Mouse (Mus musculus) CD8-positive naive resting alpha-beta T cell, adult 2 months (primary cell): ENCODE results near the gene Olfr545.
"Not testable (repeated sequence)": the region's sequence is repeated elsewhere in the genome, so short reads cannot be mapped to it uniquely, and the experiment has no call there.

Experiments used
- DNase-seq, 2 experiments: peaks; one replicate each; pipeline ENCODE4 v3.0.0; 2022; ENCODE audit warnings: low read depth in 2 of 2, low spot score in 2 of 2

Gene Olfr545

DNA sequence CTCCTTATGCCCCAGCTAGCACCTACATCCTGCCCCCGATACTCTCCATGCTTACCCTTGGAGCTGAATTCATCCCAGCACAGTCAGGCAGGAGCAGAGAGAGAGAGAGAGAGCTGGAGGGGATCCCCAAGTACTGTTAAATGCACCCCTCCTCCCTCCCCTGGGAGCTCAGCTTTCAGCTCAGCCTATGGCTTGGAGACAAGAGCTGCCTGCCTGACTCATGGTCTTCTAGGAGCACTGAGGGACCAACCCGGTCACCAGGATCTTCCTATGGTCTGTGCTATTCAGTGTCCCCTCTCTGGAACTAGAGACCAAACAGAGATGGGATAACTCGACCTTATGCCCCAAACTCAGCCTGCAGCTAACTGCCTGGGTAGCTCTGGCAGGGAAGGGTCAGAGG is at the start of gene Olfr545:
TSS of gene Olfr545 (minus strand) at position 101 of the 400 bp plus-strand sequence.
- no peak for DNase-seq

DNA sequence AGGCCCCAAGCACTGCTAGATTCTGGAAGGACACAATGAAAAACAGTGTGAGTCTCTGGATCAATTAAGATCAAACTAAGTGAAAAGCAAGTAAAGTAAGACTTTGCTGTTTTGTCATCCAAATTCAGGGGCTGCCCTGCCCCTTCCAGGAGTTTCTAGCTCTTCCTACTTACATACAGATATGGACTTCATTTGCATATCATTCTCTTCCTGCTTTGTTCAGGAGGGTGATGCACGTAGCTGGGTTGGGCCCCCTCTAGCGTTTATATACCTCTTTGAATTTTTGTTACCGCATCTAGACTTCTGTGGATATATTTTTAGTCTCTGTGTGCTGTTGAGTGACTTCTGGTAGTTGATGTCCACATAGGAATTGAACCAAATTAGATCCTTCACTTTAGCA is 41.9 kb upstream of the Olfr545 start:
- DNase-seq, result no peak

DNA sequence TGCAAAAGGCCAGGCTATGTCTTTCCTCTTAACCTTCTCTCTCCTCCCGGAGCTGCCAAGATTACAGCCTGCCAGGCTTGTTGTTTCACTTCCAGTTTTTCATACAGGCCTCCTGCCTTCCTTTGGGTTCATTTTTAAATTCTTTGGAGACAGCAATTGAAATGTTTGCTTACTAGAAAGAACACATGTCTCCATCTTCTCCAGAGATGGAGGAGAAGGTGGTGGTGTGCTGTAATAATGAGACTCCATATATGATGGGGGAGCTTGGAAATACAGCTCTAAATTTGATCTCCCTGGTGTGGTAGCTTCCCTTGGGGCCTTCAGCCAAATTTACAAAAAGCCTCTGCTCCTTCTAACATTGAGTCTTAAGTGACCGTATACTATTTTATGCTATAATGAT is 41.2 kb upstream of the Olfr545 start, which contains the start of gene Olfr548-ps1:
TSS of gene Olfr548-ps1 (plus strand) at position 301 of the 400 bp plus-strand sequence.
- DNase-seq, result no peak

DNA sequence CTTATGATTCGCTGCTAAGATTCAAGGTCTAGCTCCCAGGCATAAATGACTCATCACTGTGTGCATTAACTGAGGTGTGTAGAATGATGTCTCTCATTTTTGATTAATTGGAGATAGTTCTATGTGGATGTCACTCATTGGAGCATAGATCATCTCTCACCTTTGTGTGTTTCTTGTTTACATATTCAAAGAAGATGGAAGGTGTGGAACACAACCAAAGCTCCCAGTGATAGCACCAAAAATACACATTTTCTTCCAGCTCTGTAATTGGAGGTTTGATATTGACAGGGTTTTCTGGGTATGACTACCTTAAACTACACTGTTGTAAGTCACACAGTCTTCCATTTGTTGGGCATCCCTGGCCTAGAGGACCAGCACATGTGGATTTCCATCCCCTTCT is 35.1 kb upstream of the Olfr545 start, which contains the start of gene Olfr547:
TSS of gene Olfr547 (plus strand) at position 301 of the 400 bp plus-strand sequence.
- DNase-seq, result no peak

DNA sequence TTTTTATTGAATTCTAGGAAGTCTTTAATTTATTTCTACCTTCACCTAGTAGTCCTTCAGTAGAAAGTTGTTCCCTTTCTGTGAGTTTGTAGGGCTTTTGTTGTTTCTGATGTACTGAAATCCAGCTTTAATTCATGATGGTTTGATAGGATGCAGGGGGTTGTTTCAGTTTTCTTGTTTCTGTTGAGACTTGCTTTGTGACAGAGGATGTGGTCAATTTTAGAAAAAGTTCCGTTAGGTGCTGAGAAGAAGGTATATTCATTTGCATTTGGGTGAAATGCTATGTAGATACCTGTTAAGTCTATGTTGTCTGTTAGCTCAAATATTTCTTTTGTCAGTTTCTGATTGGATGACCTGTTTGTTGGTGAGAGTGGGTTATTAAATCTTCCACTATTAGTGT is 29.7 kb upstream of the Olfr545 start:
- no peak for DNase-seq

DNA sequence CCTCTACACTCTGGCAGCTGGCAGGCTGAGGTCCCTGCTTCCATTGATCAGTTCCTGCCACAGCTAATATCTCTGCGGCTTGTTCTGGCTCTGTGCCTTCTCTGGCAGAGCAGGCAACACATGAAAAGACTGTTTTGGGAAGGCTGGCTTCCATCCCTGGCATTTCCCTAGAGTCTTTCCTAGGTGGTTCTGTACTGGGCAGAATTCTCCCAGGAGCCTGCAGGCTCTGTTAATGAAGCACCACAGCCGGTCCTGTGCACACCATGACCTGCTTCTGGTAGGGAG is 17.6 kb upstream of the Olfr545 start:
- DNase-seq, result no peak

DNA sequence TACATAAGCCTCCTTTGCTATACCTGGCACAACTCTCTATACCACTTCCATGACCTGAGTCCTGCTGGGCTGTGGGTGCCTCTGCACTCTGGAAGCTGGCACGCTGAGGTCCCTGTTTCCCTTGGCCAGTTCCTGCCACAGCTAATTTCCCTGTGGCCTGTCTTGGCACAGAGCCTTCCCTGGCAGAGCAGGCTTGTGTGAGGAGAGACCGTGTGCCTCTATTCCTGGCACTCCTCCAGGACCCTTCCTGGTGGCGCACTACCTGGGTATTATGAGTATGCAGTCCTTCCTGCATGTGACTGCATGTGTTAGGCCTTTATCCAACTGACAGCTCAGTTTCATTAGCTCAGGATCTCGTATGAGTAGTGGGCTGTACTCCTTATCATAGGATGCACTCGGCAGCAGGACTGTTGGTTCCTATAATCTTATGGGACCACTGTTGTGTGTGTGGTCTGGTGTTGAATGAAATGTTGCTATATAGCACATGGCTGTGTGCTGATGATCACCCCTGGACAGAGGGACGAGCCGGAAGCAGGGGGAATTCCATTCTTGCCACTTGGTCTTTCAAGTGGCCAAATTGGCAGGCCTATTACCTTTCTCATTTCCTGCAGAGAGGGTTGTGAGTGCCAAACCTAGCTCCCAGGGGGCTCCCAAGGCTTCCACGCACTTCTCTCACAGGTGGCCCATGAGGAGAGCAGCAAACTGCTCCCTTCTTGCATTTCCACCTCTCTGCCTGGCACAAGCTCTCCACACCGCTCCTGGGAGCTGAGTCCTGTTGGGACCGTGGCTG is 17.1 kb upstream of the Olfr545 start:
- no peak for DNase-seq

DNA sequence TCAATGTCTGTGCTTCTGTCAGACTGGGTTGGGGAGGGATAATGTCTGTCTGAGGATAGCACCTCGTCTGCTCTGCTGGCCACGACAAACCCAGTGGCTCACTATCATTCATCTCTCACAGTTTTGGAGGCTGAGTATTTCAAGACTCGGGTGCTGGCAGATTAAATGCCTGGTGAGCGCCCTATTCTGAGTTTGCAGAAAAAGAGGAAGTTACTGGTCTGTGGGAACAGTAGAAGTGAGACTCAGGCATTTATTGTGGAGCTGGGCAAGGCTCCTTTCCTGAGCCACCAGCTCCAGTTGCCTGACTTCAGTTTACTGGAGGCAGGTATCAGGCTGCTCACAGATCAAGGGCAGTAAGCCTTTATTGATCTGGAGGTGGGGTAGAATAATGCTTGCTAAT is 14.8 kb upstream of the Olfr545 start:
- DNase-seq, result no peak

DNA sequence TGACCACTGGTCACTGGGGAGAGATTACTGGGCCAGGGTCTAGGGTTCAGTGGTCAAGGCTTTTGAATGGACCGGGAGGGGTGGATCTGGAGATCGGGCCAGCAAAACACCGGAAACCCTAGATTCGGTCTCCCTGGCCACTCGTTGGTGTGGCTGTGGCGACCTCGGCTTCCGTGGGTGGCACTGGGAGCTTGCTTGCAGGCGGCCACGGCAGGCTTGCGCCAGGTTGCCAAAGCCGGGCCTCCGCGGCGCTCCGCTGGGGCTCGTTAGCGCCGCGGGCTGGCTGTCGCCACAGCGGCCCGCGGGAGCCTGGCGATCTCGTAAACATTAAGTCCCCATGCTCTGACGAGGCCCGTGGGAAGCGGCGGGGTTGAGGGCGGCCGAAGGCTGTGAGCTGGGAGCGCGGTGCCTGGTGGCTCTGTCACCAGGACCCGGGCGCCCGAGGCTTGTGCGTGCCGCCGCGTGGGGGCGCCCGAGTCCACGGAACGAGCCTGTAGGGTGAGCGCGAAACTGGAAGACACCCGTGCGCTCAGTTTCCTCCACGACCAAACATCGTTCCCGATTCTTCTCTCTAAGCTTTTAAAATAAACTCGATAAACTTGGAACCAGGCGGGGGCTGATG is 13.6 kb upstream of the Olfr545 start:
- peak; percentile 69 to 80 for DNase-seq

DNA sequence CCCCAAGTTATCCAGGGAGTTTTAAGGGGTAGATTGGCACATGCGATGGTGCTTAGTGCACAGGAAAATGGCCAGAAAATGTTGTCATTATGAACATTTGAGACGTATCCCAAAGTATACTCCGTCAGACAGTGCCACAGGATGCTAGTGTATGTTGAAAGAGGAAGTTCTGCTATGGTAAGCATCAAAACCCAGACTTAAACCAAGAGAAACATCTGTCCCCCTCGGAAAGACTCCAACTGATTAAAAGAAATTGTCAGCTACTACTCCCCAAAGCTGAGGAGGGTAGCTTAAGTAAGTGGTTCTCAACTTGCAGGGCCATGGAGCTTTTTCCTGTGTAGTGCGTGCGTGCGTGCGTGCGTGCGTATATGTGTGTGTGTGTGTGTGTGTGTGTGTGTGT is 12.6 kb upstream of the Olfr545 start:
- DNase-seq, result no peak

DNA sequence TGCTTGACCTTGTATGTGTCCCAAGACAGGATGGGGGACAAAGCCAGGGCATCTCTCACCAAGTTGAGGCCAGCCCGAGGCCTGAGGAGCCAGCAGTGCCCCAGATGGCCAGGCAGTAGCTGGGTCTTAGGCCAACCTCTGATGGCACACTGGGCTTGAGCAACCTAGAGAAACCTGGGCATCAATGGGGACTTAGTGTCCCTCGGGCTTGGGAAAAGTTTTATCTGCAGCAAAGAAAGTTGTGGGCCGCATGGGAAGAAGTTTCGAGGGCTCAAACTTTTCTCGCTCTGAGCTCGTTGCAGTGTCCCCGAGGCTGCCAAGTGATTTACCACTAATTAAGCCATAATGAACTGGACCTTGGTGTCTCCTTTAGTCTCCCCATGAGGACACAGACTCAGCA is 10.4 kb upstream of the Olfr545 start:
- no peak for DNase-seq

DNA sequence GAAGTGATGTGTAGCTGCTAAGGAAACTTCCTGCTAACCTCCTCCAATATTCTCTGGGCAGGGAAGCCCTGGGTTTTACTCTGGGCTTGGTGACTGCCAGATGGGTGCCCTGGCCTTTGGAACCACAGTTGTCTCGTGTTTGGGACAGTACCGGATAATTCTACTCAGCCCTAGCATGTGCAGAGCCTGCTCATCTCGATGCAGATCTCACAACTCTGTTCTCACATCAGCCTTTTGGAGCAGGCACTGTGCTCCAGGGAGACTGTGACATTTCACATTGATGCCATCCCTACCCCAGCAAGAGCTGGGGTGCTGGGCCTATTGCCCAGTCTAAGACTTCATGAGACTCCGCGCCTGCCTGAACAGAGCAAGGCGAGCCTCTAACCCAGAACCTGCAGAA is 9.3 kb upstream of the Olfr545 start:
- no peak for DNase-seq

DNA sequence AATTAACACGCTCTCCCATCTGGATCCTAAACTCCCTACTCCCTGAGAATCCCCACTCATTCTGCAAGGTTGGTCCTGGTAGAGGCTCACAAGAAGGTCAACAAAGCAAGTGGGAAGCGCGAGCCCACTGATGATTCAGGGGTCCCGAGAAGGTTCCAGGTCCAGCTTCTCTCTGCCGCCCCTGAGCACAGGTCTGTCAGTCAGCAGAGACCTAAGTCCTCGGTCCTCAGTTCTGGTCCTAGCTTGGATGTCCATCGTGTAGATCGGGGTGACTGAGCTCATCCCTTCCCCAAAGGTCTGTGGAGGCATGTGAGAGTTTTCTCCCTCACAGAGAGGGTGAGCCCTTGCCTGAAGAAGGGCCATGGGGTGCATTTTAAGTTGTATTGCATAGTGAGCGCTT is 8.7 kb upstream of the Olfr545 start:
- DNase-seq, result no peak

DNA sequence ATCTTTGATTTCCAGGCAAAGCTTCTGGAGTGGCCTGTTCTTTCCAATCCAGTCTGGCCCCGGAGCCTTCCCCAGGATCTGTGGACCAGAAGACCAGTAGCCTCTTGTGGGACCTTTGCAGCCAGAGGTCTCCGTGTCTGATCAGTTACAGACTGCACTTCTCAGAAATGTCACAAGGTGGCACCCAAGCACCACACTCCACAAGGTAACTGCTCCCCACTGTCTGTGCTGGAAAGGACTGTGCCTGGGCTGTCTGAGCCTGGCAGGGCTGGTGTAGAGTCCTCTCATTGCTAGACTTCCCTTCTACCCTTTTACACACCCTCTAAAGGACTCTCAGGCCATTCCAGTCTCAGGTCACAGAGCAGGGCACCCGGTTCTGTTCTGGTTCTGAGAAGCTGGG is 7.5 kb upstream of the Olfr545 start:
- peak; percentile 42 to 54 for DNase-seq

DNA sequence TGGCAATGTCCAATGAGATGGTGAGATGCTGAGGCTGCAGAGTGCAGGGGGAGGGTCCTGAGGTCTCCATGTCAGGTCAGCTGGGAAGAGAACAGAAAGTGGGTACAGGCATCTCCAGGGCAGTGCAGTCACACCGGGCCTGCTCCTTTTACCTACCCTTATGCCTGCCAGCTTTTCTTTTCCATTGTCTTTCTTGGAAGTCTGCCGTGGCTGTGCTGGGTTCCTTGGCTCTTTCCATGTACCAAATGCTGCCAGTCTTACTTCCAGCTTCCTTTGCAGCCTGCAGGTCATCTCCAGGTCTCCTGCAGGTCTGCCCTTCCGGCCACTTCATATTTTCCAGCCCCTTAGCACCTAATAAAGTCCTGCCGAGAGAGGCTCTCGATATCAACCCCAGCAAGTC is 2.6 kb upstream of the Olfr545 start:
- DNase-seq, result no peak

DNA sequence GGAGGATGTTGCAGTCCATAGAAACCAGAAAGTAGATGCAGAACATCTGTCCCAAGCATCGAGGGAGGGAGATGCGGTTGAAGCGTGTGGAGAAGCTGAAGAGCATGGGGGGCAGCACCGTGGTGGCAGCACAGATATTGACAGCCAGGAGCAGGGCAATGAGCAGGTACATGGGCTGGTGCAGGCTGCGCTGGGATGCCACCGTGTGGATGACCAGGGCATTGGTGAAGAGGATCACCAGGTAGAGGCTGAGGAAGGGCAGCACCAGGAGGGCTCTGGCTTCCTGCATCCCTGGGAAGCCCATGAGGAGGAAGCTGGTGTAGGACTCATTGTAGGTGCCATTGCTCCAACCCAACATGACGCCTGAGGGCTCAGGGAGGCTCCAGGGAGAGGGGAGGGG is 5.0 kb downstream of the Olfr545 start:
- not testable (repeated sequence) for DNase-seq

DNA sequence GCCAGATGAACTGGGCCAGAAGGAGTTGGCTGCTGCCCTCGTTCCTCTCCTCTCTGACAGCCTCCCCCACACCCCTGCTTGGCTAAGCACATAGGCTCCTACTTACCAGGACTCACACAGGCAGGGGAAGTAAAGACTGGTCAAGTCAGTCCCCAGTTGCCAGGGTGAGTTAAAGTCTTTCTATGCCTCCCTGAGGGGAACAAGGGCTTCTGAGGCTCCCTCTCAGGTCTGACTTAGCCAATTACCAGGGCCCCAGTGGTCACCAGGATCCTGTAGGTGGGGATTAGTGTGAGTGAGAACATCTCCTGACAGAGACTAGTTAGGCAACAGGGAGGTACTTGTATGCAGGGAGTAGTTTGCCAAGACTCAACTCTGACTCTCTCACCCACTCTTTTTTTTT is 11.2 kb downstream of the Olfr545 start, which contains the start of gene Olfr544:
TSS of gene Olfr544 (minus strand) at position 153 of the 400 bp plus-strand sequence.
- no peak for DNase-seq

DNA sequence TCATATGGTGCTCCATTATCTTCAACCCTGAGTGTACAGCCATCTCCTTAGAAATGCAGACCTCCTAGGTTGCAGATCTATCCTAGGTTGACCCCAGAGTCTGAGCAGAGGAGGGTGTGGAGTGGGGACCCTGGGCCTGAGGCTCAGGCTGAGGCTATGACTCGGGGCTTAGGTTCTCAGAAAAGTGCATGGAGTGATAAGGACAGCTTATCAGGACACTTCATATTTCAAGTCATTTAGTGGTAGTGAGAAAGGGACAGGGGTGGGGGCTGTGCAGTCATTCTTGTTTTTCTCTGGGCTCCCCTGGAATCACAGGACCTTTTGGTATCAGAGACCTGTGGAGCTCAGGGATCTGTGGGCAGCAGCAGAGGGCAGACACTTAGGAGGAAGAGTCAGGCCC is 13.3 kb downstream of the Olfr545 start:
- no peak for DNase-seq

DNA sequence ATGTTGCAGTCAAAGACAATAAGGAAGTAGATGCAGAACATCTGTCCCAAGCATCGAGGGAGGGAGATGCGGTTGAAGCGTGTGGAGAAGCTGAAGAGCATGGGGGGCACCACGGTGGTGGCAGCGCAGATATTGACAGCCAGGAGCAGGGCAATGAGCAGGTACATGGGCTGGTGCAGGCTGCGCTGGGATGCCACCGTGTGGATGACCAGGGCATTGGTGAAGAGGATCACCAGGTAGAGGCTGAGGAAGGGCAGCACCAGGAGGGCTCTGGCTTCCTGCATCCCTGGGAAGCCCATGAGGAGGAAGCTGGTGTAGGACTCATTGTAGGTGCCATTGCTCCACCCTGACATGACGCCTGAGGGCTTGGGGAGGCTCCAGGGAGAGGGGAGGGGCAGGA is 14.6 kb downstream of the Olfr545 start:
- DNase-seq, result not testable (repeated sequence)

DNA sequence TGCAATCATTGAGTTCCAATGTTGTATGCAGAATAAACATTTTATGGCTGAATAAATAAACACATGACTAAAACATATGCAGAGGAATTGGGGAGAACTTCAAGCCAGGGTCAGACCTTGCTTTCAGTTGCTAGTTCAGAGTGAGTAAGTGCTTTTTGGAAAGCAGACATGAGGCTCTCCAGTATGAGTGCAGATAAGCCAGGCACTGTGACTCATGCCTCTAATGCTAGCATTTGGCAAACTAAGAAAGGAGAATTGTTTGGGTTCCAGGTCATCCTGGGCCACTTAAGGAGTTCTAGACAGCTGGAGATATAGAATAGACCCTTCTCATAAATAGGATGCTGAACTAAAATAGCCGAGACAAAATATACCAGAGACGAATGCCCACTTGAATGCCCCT is 15.7 kb downstream of the Olfr545 start:
- DNase-seq, result no peak

DNA sequence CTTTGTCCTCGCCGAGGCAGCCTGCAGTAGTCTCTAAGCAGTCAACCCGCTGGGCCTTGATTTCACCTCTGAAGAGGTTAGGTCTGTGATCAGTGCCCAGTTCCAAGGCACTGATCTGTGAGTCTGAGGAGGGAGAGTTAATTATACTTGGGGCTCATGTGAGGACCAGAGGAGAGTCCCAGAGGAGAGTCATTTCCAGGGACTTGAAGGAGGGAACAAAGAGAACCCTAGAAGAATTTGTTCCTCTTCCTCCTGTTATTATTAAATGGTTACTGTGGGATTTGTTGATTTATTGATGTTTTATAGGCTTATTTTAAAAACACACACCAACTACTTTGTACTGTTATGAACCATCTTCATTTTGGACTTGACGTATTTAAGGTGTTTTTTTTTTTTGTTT is 17.8 kb downstream of the Olfr545 start, which contains the start of gene Olfr543:
TSS of gene Olfr543 (minus strand) at position 101 of the 400 bp plus-strand sequence.
- no peak for DNase-seq

DNA sequence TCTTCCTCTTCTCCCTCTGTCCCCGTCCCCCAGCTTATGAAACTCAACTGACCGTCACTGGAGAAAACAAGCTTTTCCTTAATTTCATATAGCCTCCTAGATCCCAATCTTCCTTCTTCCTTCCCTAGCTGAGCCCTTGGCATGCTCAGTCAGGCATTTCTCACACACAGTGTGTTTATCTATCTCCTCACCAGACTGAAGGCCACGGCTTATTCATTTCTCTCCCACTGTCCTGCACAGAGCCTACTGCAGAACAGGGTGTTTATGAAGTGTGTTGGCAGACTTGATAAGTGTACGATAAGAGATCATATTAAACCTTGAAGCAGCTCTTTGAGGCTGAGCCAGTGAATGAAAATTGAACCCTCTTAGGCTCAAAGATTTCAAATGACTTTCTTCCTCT is 18.6 kb downstream of the Olfr545 start:
- DNase-seq, result no peak
